Mouse (Mus musculus): Measurements from ENCODE around the gene Icam2. TPM values are rescaled to one million over a fixed set of nuclear protein-coding genes. Genes with fewer than 3 reads are reported as not detected.

The Icam2 gene
- polyA plus RNA-seq, 2 experiments = 12.1 to 13.0 TPM

DNA sequence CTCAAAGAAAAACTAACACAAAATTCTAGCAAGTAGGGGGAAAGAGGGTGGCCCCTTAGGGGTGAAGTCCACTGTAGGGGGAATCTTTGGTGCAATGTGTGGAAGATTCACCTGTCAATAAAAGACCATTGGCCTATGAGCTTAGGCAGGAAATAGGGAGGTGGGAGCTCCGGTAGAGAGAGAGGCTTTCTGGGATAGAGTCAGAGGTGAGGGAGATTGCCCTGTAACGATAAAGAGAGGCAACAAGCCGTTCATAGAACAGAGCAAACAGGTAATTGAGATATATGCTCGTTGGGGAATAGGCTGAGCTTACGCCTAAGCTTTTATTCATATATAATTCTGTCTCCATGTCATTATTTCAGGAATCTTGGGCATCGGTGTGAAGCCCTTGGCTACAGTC is 855 bp downstream of the Icam2 start:
- Histone ChIP-seq H3K4me2 (ENCODE audit: low read depth) (peak overlapping the region; percentile 38), H3K36me3 (replicated peaks; ENCODE audit: control insufficient read depth, insufficient read depth, low read depth) (no peaks in the 10 kb centered on the region), H3K9me3 (ENCODE audit: control insufficient read depth, low read length) (no peaks in the 10 kb centered on the region), H3K4me1 (replicated peaks; ENCODE audit: control insufficient read depth in 2 of 2, insufficient read depth in 2 of 2, low read length in 1 of 2) (peaks cover 3 to 34% of the 10 kb centered on the region in 2 experiments), H3K4me3 (ENCODE audit: insufficient read depth in 1 of 2, low read depth in 2 of 2, low read length in 2 of 2) (no peak overlapping the region; a peak in 1 of 4 replicates), H3K27ac (no peak overlapping the region), H3K27me3 (ENCODE audit: control insufficient read depth, insufficient read depth, low read length) (no peaks in the 10 kb centered on the region), H3K9ac (replicated peaks) (no peak overlapping the region)
- no peak for ATAC-seq (ENCODE audit: insufficient read depth)
- 29% methylated on average over 6 of the region's 6 CpGs for WGBS (ENCODE audit: insufficient replicate concordance)
- TF ChIP-seq CTCF (IDR thresholded peaks at IDR 0.05; ENCODE audit: low read depth) (no peak), EP300 (IDR thresholded peaks at IDR 0.05; ENCODE audit: low read depth) (no peak)
- no peak for DNase-seq (ENCODE audit: low read depth in 3 of 3, low spot score in 3 of 3)

GRCm38 (mm10) chr11:106386409-106386808 is 1.5 kb downstream of the Icam2 start:
- ATAC-seq (ENCODE audit: insufficient read depth) = no peak
- Histone ChIP-seq H3K4me1 (replicated peaks; ENCODE audit: control insufficient read depth in 2 of 2, insufficient read depth in 2 of 2, low read length in 1 of 2) (peaks cover 3 to 38% of the 10 kb centered on the region in 2 experiments; a peak in 2 of 4 replicates), H3K9ac (replicated peaks) (no peak overlapping the region), H3K27ac (no peak overlapping the region), H3K36me3 (replicated peaks; ENCODE audit: control insufficient read depth, insufficient read depth, low read depth) (no peaks in the 10 kb centered on the region), H3K4me2 (ENCODE audit: low read depth) (peak overlapping the region; percentile 38; the same call in 1 of the 2 replicates), H3K4me3 (ENCODE audit: insufficient read depth in 1 of 2, low read depth in 2 of 2, low read length in 2 of 2) (no peak overlapping the region), H3K27me3 (ENCODE audit: control insufficient read depth, insufficient read depth, low read length) (no peaks in the 10 kb centered on the region), H3K9me3 (ENCODE audit: control insufficient read depth, low read length) (no peaks in the 10 kb centered on the region)
- TF ChIP-seq CTCF (IDR thresholded peaks at IDR 0.05; ENCODE audit: low read depth) (no peak), EP300 (IDR thresholded peaks at IDR 0.05; ENCODE audit: low read depth) (no peak)
- DNase-seq (ENCODE audit: low read depth in 3 of 3, low spot score in 3 of 3) = no peak
- WGBS (ENCODE audit: insufficient replicate concordance) = 44% methylated on average over 3 of the region's 3 CpGs

- DNase-seq (ENCODE audit: low read depth in 3 of 3, low spot score in 3 of 3) (no peak), ATAC-seq (ENCODE audit: insufficient read depth) (no peak)
- no peak overlapping the region for H3K4me2 ChIP-seq (ENCODE audit: low read depth)
These were observed 4.7 kb downstream of the Icam2 start for GRCm38 (mm10) chr11:106383051-106383790.

GRCm38 (mm10) chr11:106382424-106382823 is 5.5 kb downstream of the Icam2 start:
- Histone ChIP-seq H3K9me3 (ENCODE audit: control insufficient read depth, low read length) (no peaks in the 10 kb centered on the region), H3K36me3 (replicated peaks; ENCODE audit: control insufficient read depth, insufficient read depth, low read depth) (no peaks in the 10 kb centered on the region), H3K4me2 (ENCODE audit: low read depth) (peak overlapping the region; percentile 32), H3K27ac (no peak overlapping the region), H3K27me3 (ENCODE audit: control insufficient read depth, insufficient read depth, low read length) (no peaks in the 10 kb centered on the region), H3K4me3 (ENCODE audit: insufficient read depth in 1 of 2, low read depth in 2 of 2, low read length in 2 of 2) (peak overlapping the region; percentile 6 to 31; a peak in 3 of 4 replicates), H3K9ac (replicated peaks) (no peak overlapping the region), H3K4me1 (replicated peaks; ENCODE audit: control insufficient read depth in 2 of 2, insufficient read depth in 2 of 2, low read length in 1 of 2) (peaks cover 3 to 37% of the 10 kb centered on the region in 2 experiments; a peak in 2 of 4 replicates)
- ATAC-seq (ENCODE audit: insufficient read depth) (peak; percentile 58), DNase-seq (ENCODE audit: low read depth in 3 of 3, low spot score in 3 of 3) (peak in 1 of 3 experiments; percentile 24)
- WGBS (ENCODE audit: insufficient replicate concordance) = 11% methylated on average over 5 of the region's 5 CpGs
- no peak for TF ChIP-seq CTCF (IDR thresholded peaks at IDR 0.05; ENCODE audit: low read depth)
- peak; percentile 19; the same call in 1 of the 2 replicates for TF ChIP-seq EP300 (IDR thresholded peaks at IDR 0.05; ENCODE audit: low read depth)

More at GRCm38 (mm10) chr11:106383051-106383790, 4.7 kb downstream of the Icam2 start:
- WGBS (ENCODE audit: insufficient replicate concordance) = 31% methylated on average over 6 of the region's 6 CpGs
- TF ChIP-seq CTCF (IDR thresholded peaks at IDR 0.05; ENCODE audit: low read depth) = no peak
- no peak for TF ChIP-seq EP300 (IDR thresholded peaks at IDR 0.05; ENCODE audit: low read depth)
- Histone ChIP-seq H3K27me3 (ENCODE audit: control insufficient read depth, insufficient read depth, low read length) (no peaks in the 10 kb centered on the region), H3K9me3 (ENCODE audit: control insufficient read depth, low read length) (no peaks in the 10 kb centered on the region), H3K4me1 (replicated peaks; ENCODE audit: control insufficient read depth in 2 of 2, insufficient read depth in 2 of 2, low read length in 1 of 2) (peaks cover 3 to 40% of the 10 kb centered on the region in 2 experiments; a peak in 2 of 4 replicates), H3K4me3 (ENCODE audit: insufficient read depth in 1 of 2, low read depth in 2 of 2, low read length in 2 of 2) (no peak overlapping the region), H3K27ac (no peak overlapping the region), H3K36me3 (replicated peaks; ENCODE audit: control insufficient read depth, insufficient read depth, low read depth) (no peaks in the 10 kb centered on the region), H3K9ac (replicated peaks) (no peak overlapping the region)

- ATAC-seq (ENCODE audit: insufficient read depth) = no peak
- H3K4me2 ChIP-seq (ENCODE audit: low read depth) = peak overlapping the region; percentile 32
- peak overlapping the region; percentile 6 to 31; a peak in 3 of 4 replicates for H3K4me3 ChIP-seq (ENCODE audit: insufficient read depth in 1 of 2, low read depth in 2 of 2, low read length in 2 of 2)
- no peaks in the 10 kb centered on the region for H3K36me3 ChIP-seq (replicated peaks; ENCODE audit: control insufficient read depth, insufficient read depth, low read depth)
- H3K27ac ChIP-seq = no peak overlapping the region
- DNase-seq (ENCODE audit: low read depth in 3 of 3, low spot score in 3 of 3) = no peak
- H3K4me1 ChIP-seq (replicated peaks; ENCODE audit: control insufficient read depth in 2 of 2, insufficient read depth in 2 of 2, low read length in 1 of 2) = peaks cover 3 to 35% of the 10 kb centered on the region in 2 experiments; a peak in 2 of 4 replicates
- 37% methylated on average over 7 of the region's 7 CpGs for WGBS (ENCODE audit: insufficient replicate concordance)
- TF ChIP-seq CTCF (IDR thresholded peaks at IDR 0.05; ENCODE audit: low read depth) = no peak
- TF ChIP-seq EP300 (IDR thresholded peaks at IDR 0.05; ENCODE audit: low read depth) = no peak
- no peak overlapping the region; the same call in 1 of the 2 replicates for H3K9ac ChIP-seq (replicated peaks)
- H3K9me3 ChIP-seq (ENCODE audit: control insufficient read depth, low read length) = no peaks in the 10 kb centered on the region
- H3K27me3 ChIP-seq (ENCODE audit: control insufficient read depth, insufficient read depth, low read length) = no peaks in the 10 kb centered on the region
These were observed 6.0 kb downstream of the Icam2 start for GRCm38 (mm10) chr11:106381883-106382282.
